Mouse (Mus musculus): ENCODE measurements at regions not wholly inside any gene's neighbourhood (a gene's known extent, or its start where the extent isn't known, plus 50 kb on each side); places are given as distances from the start of the nearest gene placed in this dataset.
A peak's percentile ranks its signal among the peaks of the same experiment; 100 is the strongest.

GRCm38 (mm10) chr11:71440392-71440791 lies 209.9 kb upstream of the Nlrp1b start:
- WGBS: 52% methylated on average over 10 of the region's 10 CpGs
- Histone ChIP-seq H3K27ac (no peak overlapping the region), H3K36me3 (ENCODE audit: control insufficient read depth, insufficient read depth, low read length) (no peaks in the 10 kb centered on the region), H3K9ac (ENCODE audit: low read depth, low read length) (no peak overlapping the region), H3K4me3 (no peak overlapping the region), H3K79me2 (replicated peaks; ENCODE audit: control insufficient read depth, insufficient read depth, low read length) (no peaks in the 10 kb centered on the region; the same call in 1 of the 2 replicates), H3K27me3 (ENCODE audit: control insufficient read depth, insufficient read depth, low read length) (no peaks in the 10 kb centered on the region), H3K4me1 (ENCODE audit: control insufficient read depth, insufficient read depth, low read length) (no peaks in the 10 kb centered on the region)
- TF ChIP-seq POLR2A (IDR thresholded peaks at IDR 0.05; ENCODE audit: insufficient read depth, low read depth, low read length) (no peak), EP300 (IDR thresholded peaks at IDR 0.05; ENCODE audit: insufficient read depth, low read depth, low read length) (no peak), CTCF (IDR thresholded peaks at IDR 0.05) (no peak)
- DNase-seq: no peak
- intact Hi-C loops (cut with DNase I): no loop called here

- intact Hi-C loops (cut with DNase I): no loop called here
- H3K9ac ChIP-seq (ENCODE audit: low read depth, low read length): no peak overlapping the region
- H3K4me3 ChIP-seq: no peak overlapping the region
- peaks cover 7% of the 10 kb centered on the region for H3K4me1 ChIP-seq (ENCODE audit: control insufficient read depth, insufficient read depth, low read length)
- no peaks in the 10 kb centered on the region for H3K36me3 ChIP-seq (ENCODE audit: control insufficient read depth, insufficient read depth, low read length)
- H3K27me3 ChIP-seq (ENCODE audit: control insufficient read depth, insufficient read depth, low read length): no peaks in the 10 kb centered on the region
- 43% methylated on average over 6 of the region's 6 CpGs for WGBS
- H3K79me2 ChIP-seq (replicated peaks; ENCODE audit: control insufficient read depth, insufficient read depth, low read length): no peaks in the 10 kb centered on the region; the same call in 1 of the 2 replicates
- no peak overlapping the region for H3K27ac ChIP-seq
- TF ChIP-seq EP300 (IDR thresholded peaks at IDR 0.05; ENCODE audit: insufficient read depth, low read depth, low read length): no peak
- TF ChIP-seq CTCF (IDR thresholded peaks at IDR 0.05): no peak
- TF ChIP-seq POLR2A (IDR thresholded peaks at IDR 0.05; ENCODE audit: insufficient read depth, low read depth, low read length): no peak
- DNase-seq: no peak
These were observed 213.5 kb upstream of the Nlrp1b start for GRCm38 (mm10) chr11:71444056-71444455.

- TF ChIP-seq CTCF (IDR thresholded peaks at IDR 0.05) (no peak), POLR2A (IDR thresholded peaks at IDR 0.05; ENCODE audit: insufficient read depth, low read depth, low read length) (no peak), EP300 (IDR thresholded peaks at IDR 0.05; ENCODE audit: insufficient read depth, low read depth, low read length) (no peak)
- H3K27ac ChIP-seq: no peak overlapping the region
- peaks cover 7% of the 10 kb centered on the region for H3K4me1 ChIP-seq (ENCODE audit: control insufficient read depth, insufficient read depth, low read length)
- no peak overlapping the region for H3K4me3 ChIP-seq
- intact Hi-C loops (cut with DNase I): loop anchor here (5.0 kb wide), 1 partner anchor 71 kb away; no protein-coding TSS in a partner anchor
- no peak overlapping the region for H3K9ac ChIP-seq (ENCODE audit: low read depth, low read length)
- 67% methylated on average over 5 of the region's 5 CpGs for WGBS
- no peaks in the 10 kb centered on the region for H3K36me3 ChIP-seq (ENCODE audit: control insufficient read depth, insufficient read depth, low read length)
- H3K79me2 ChIP-seq (replicated peaks; ENCODE audit: control insufficient read depth, insufficient read depth, low read length): no peaks in the 10 kb centered on the region; the same call in 1 of the 2 replicates
- no peak for DNase-seq
- no peaks in the 10 kb centered on the region for H3K27me3 ChIP-seq (ENCODE audit: control insufficient read depth, insufficient read depth, low read length)
These were observed 216.1 kb upstream of the Nlrp1b start for GRCm38 (mm10) chr11:71446641-71447040.

GRCm38 (mm10) chr11:71447841-71448745 lies 217.6 kb upstream of the Nlrp1b start:
- Histone ChIP-seq H3K36me3 (ENCODE audit: control insufficient read depth, insufficient read depth, low read length) (no peaks in the 10 kb centered on the region), H3K9ac (ENCODE audit: low read depth, low read length) (no peak overlapping the region), H3K4me3 (no peak overlapping the region; the same call in 1 of the 2 replicates), H3K79me2 (replicated peaks; ENCODE audit: control insufficient read depth, insufficient read depth, low read length) (no peaks in the 10 kb centered on the region; the same call in 1 of the 2 replicates), H3K27me3 (ENCODE audit: control insufficient read depth, insufficient read depth, low read length) (no peaks in the 10 kb centered on the region), H3K4me1 (ENCODE audit: control insufficient read depth, insufficient read depth, low read length) (peaks cover 7% of the 10 kb centered on the region), H3K27ac (peak overlapping the region; percentile 54)
- intact Hi-C loops (cut with DNase I): loop anchor here (5.0 kb wide), 1 partner anchor 69 kb away; no protein-coding TSS in a partner anchor
- WGBS: 42% methylated on average over 10 of the region's 10 CpGs
- peak in 1 of 2 experiments; percentile 27 for DNase-seq
- no peak for TF ChIP-seq CTCF (IDR thresholded peaks at IDR 0.05)
- no peak for TF ChIP-seq EP300 (IDR thresholded peaks at IDR 0.05; ENCODE audit: insufficient read depth, low read depth, low read length)
- TF ChIP-seq POLR2A (IDR thresholded peaks at IDR 0.05; ENCODE audit: insufficient read depth, low read depth, low read length): no peak

GRCm38 (mm10) chr11:71480094-71480493 lies 249.6 kb upstream of the Nlrp1b start:
- Histone ChIP-seq H3K4me1 (ENCODE audit: control insufficient read depth, insufficient read depth, low read length) (no peaks in the 10 kb centered on the region), H3K27ac (no peak overlapping the region), H3K79me2 (replicated peaks; ENCODE audit: control insufficient read depth, insufficient read depth, low read length) (no peaks in the 10 kb centered on the region), H3K4me3 (no peak overlapping the region), H3K27me3 (ENCODE audit: control insufficient read depth, insufficient read depth, low read length) (no peaks in the 10 kb centered on the region), H3K9ac (ENCODE audit: low read depth, low read length) (no peak overlapping the region), H3K36me3 (ENCODE audit: control insufficient read depth, insufficient read depth, low read length) (no peaks in the 10 kb centered on the region)
- DNase-seq: no peak
- 59% methylated on average over 3 of the region's 3 CpGs for WGBS
- TF ChIP-seq POLR2A (IDR thresholded peaks at IDR 0.05; ENCODE audit: insufficient read depth, low read depth, low read length) (no peak), CTCF (IDR thresholded peaks at IDR 0.05) (peak; percentile 45), EP300 (IDR thresholded peaks at IDR 0.05; ENCODE audit: insufficient read depth, low read depth, low read length) (no peak)
- intact Hi-C loops (cut with DNase I): no loop called here

GRCm38 (mm10) chr11:71497863-71498262 lies 251.9 kb upstream of the Wscd1 start:
- 59% methylated on average over 5 of the region's 5 CpGs for WGBS
- intact Hi-C loops (cut with DNase I): no loop called here
- TF ChIP-seq CTCF (IDR thresholded peaks at IDR 0.05) (no peak), POLR2A (IDR thresholded peaks at IDR 0.05; ENCODE audit: insufficient read depth, low read depth, low read length) (no peak), EP300 (IDR thresholded peaks at IDR 0.05; ENCODE audit: insufficient read depth, low read depth, low read length) (no peak)

More at GRCm38 (mm10) chr11:71497863-71498262, 251.9 kb upstream of the Wscd1 start:
- Histone ChIP-seq H3K4me3 (no peak overlapping the region), H3K27me3 (ENCODE audit: control insufficient read depth, insufficient read depth, low read length) (no peaks in the 10 kb centered on the region), H3K4me1 (ENCODE audit: control insufficient read depth, insufficient read depth, low read length) (no peaks in the 10 kb centered on the region), H3K9ac (ENCODE audit: low read depth, low read length) (no peak overlapping the region), H3K27ac (no peak overlapping the region), H3K79me2 (replicated peaks; ENCODE audit: control insufficient read depth, insufficient read depth, low read length) (no peaks in the 10 kb centered on the region), H3K36me3 (ENCODE audit: control insufficient read depth, insufficient read depth, low read length) (no peaks in the 10 kb centered on the region)
- no peak for DNase-seq

Measured in heart, adult 2 months (tissue).